Mouse (Mus musculus) olfactory bulb, adult 2 months (tissue): ENCODE results near the gene Igbp1. TPM values are rescaled to one million over a fixed set of nuclear protein-coding genes. Genes with fewer than 3 reads are reported as not detected.

Source experiments
- H3K27ac ChIP-seq: fragments of 200-500 bp; 2 replicates; pipeline ENCODE4 v1.5.1; 2012; ENCODE audit warnings: low read depth, low read length; ENCODE audit not compliant: insufficient read depth
- H3K4me1 ChIP-seq: fragments of 200-500 bp; 2 replicates; pipeline ENCODE4 v1.6.1; 2012; ENCODE audit warnings: low read length; ENCODE audit not compliant: control insufficient read depth, insufficient read depth
- H3K4me3 ChIP-seq: fragments of 200-500 bp; 2 replicates; pipeline ENCODE4 v1.5.1; 2012; ENCODE audit warnings: mild to moderate bottlenecking, low read depth, low read length, moderate library complexity; ENCODE audit not compliant: insufficient read depth
- CTCF ChIP-seq: fragments of 200-500 bp; IDR thresholded peaks from 2 replicates; pipeline ENCODE4 v1.5.1; 2012; ENCODE audit warnings: low read depth, mild to moderate bottlenecking, low read length, moderate library complexity; ENCODE audit not compliant: insufficient read depth
- POLR2A ChIP-seq: fragments of 200-500 bp; IDR thresholded peaks from 2 replicates; pipeline ENCODE4 v1.6.1; 2012; ENCODE audit warnings: mild to moderate bottlenecking, low read depth, low read length, moderate library complexity; ENCODE audit not compliant: insufficient read depth
- WGBS: fragments of 180-500 bp; shearing (Covaris S2); methylation state at CpG from one replicate; pipeline ENCODE4 v1.1.7; 2018; 5-methylcytosine and 5-hydroxymethylcytosine counted together
- polyA plus RNA-seq: library from polyadenylated mRNA; stranded (reverse); fragments of >200 nt; gene quantifications from 2 replicates; pipeline ENCODE4 v1.2.4, GENCODE M21; 2012; ENCODE audit warnings: low replicate concordance; ENCODE audit not compliant: missing spikeins, insufficient read depth, insufficient read length

Gene Igbp1
- polyA plus RNA-seq, 1 experiment: not detected

DNA sequence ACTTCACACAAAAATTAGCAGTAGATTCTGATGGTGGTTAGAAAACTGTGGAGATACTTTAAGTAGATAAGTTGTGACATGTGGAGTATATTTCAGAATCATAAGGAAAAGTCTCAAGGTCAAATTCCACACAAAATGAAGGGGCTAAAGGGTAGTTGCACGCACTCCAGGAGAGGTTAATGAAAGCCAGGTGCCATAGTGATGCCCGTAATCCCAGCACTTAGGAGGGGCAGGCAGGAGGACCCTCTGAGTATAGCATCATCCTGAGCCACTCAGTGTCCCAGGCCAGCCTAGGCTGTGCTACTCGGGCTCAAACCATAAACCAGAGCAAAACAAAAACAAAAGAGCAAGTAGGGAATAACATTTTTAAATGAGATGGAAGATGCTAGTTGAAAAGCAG is 15.8 kb downstream of the Igbp1 start:
- TF ChIP-seq CTCF (no peak), POLR2A (no peak)
- WGBS: 82% methylated on average over 3 of the region's 3 CpGs
- Histone ChIP-seq H3K27ac (no peak overlapping the region), H3K4me3 (no peak overlapping the region), H3K4me1 (no peaks in the 10 kb centered on the region)

DNA sequence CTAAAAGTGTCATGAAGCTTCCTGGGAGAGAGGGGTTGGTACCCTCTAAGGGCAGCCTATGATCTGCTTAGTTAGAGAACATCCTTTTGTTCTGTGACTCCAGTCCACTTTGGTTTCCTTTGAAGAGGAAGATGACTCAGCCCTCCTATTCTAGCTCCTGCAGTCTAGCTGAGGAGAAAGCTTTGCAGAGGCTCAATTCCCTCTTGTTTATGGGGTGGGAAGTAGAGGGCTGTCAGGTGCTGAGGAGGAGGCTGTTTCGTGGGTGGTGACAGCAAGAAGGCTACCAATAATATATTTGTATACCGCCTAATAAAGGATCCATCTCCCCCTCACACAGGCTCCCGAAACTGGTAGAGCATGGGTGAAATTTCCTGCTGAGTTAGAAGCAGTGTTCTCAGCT is 22.6 kb downstream of the Igbp1 start:
- peak overlapping the region; percentile 96 for H3K27ac ChIP-seq
- WGBS: 65% methylated on average over 3 of the region's 3 CpGs
- H3K4me3 ChIP-seq: no peak overlapping the region
- TF ChIP-seq POLR2A: no peak
- TF ChIP-seq CTCF: no peak
- H3K4me1 ChIP-seq: peaks cover 3% of the 10 kb centered on the region; the same call in 1 of the 2 replicates

- 59% methylated on average over 6 of the region's 6 CpGs for WGBS
- no peak for TF ChIP-seq CTCF
- no peak for TF ChIP-seq POLR2A
- Histone ChIP-seq H3K27ac (peak overlapping the region; percentile 96), H3K4me1 (peaks cover 3% of the 10 kb centered on the region; the same call in 1 of the 2 replicates), H3K4me3 (no peak overlapping the region)
Observed at GRCm38 (mm10) chrX:100517626-100518025, 23.5 kb downstream of the Igbp1 start.

GRCm38 (mm10) chrX:100518532-100518931 is 24.4 kb downstream of the Igbp1 start:
- Histone ChIP-seq H3K4me3 (no peak overlapping the region), H3K27ac (peak overlapping the region; percentile 95), H3K4me1 (peaks cover 3% of the 10 kb centered on the region; the same call in 1 of the 2 replicates)
- WGBS: 85% methylated on average over 2 of the region's 2 CpGs
- TF ChIP-seq CTCF: no peak
- no peak for TF ChIP-seq POLR2A

DNA sequence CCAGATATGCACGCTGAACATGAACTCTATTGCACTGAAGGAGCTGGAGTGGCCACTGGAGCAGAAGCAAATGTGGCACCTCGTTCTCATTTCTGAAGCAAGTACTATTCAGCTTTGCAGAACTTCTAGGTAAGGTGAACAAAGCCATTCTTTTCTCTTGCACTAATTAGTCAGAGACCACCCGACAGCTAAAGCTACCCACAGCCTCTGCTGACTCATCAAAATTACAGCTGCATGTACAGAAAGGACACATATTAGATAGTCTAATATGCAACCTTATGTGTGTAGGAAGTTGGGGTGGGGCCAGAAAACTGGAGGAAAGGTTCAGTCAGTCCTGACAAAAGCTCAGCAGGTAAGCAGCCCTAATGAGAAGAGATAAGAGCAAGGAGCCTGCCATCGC is 30.4 kb downstream of the Igbp1 start, which contains the start of gene Dgat2l6:
Gene Dgat2l6 (plus strand): TSS at position 368 of the 400 bp plus-strand sequence.
- no peak within 1 kb of the TSS for H3K27ac ChIP-seq
- TF ChIP-seq POLR2A: no peak
- TF ChIP-seq CTCF: no peak
- H3K4me1 ChIP-seq: no peaks in the 10 kb centered on the region
- WGBS: 65% methylated on average over 4 of the region's 4 CpGs
- H3K4me3 ChIP-seq: no peak within 1 kb of the TSS

- H3K4me3 ChIP-seq: no peak overlapping the region
- no peaks in the 10 kb centered on the region for H3K4me1 ChIP-seq
- H3K27ac ChIP-seq: no peak overlapping the region
- 80% methylated on average over 3 of the region's 3 CpGs for WGBS
- TF ChIP-seq CTCF (no peak), POLR2A (no peak)
Observed at GRCm38 (mm10) chrX:100556026-100556425, 61.9 kb downstream of the Igbp1 start.

- Histone ChIP-seq H3K27ac (no peak overlapping the region), H3K4me1 (no peaks in the 10 kb centered on the region), H3K4me3 (no peak overlapping the region)
- TF ChIP-seq CTCF (no peak), POLR2A (no peak)
- 80% methylated on average over 3 of the region's 3 CpGs for WGBS
Observed at GRCm38 (mm10) chrX:100565696-100566095, 71.6 kb downstream of the Igbp1 start.

Other genes starting within 250 kb of the Igbp1 start
- gene Otud6a, start 65.3 kb upstream of the Igbp1 start, polyA plus RNA-seq: not detected in 2 replicates
- gene Awat2, start 51.6 kb upstream of the Igbp1 start, polyA plus RNA-seq: not detected in 2 replicates
- gene Dgat2l6, start 30.5 kb downstream of the Igbp1 start, polyA plus RNA-seq: not detected in 2 replicates
- not detected in 2 replicates for gene Awat1, start 78.0 kb downstream of the Igbp1 start, polyA plus RNA-seq
- not detected in 2 replicates for gene P2ry4, start 100.6 kb downstream of the Igbp1 start, polyA plus RNA-seq
- not detected in 2 replicates for gene Arr3, start 111.2 kb downstream of the Igbp1 start, polyA plus RNA-seq
- gene Kif4, start 131.4 kb downstream of the Igbp1 start, polyA plus RNA-seq: not detected in 2 replicates
- gene Pdzd11, start 132.3 kb downstream of the Igbp1 start, polyA plus RNA-seq: not detected in 2 replicates
- gene Gdpd2, start 235.6 kb downstream of the Igbp1 start, polyA plus RNA-seq: not detected in 2 replicates